Mouse (Mus musculus): ENCODE measurements around the gene Smok3a. TPM values are rescaled to one million over a fixed set of nuclear protein-coding genes. Genes with fewer than 3 reads are reported as not detected.

Gene Smok3a
- total RNA-seq, 2 experiments from 2014 or later: not detected

Other genes with a start within 250 kb of the Smok3a start
- gene Ppp1r35, start 242.4 kb upstream of the Smok3a start, total RNA-seq (2021): 10 to 100 TPM; 14.5 to 15.8 TPM
- 10 to 100 TPM; 25.0 to 34.2 TPM for gene Mepce, start 233.6 kb upstream of the Smok3a start, total RNA-seq (2021)
- gene Zcwpw1, start 233.5 kb upstream of the Smok3a start, total RNA-seq (2021): 1 to 10 TPM; 4.3 to 5.6 TPM
- 1 to 10 TPM; 1.7 to 2.4 TPM for gene Pilra, start 185.0 kb upstream of the Smok3a start, total RNA-seq (2021)
- gene Pilrb1, start 163.2 kb upstream of the Smok3a start, total RNA-seq (2021): under 1 TPM; 0.59 to 0.98 TPM
- gene Pilrb2, start 149.4 kb upstream of the Smok3a start, total RNA-seq (2021): 1 to 10 TPM in 1 of 2 experiments, under 1 TPM in 1; 0.69 to 1.1 TPM
- gene Cyp3a13, start 99.6 kb upstream of the Smok3a start, total RNA-seq (2021): under 1 TPM in 1 of 2 experiments, not detected in 1; 0.10 TPM
- gene Gjc3, start 58.2 kb upstream of the Smok3a start, total RNA-seq (2021): 10 to 100 TPM in 1 of 2 experiments, 1 to 10 TPM in 1; 8.1 to 10.3 TPM
- gene Azgp1, start 39.7 kb upstream of the Smok3a start, total RNA-seq (2021): 1 to 10 TPM in 1 of 2 experiments, under 1 TPM in 1; 0.37 to 1.2 TPM
- not detected for gene Smok3b, start 168 bp downstream of the Smok3a start, total RNA-seq (2021)
- gene Smok3c, start 31.9 kb downstream of the Smok3a start, total RNA-seq (2021): not detected
- 10 to 100 TPM; 18.7 to 19.4 TPM for gene Zkscan1, start 63.8 kb downstream of the Smok3a start, total RNA-seq (2021)
- 10 to 100 TPM; 19.6 to 23.0 TPM for gene Zscan21, start 95.6 kb downstream of the Smok3a start, total RNA-seq (2021)
- 10 to 100 TPM in 1 of 2 experiments, 1 to 10 TPM in 1; 9.9 to 10.3 TPM for gene Zfp113, start 134.5 kb downstream of the Smok3a start, total RNA-seq (2021)
- gene Cops6, start 139.8 kb downstream of the Smok3a start, total RNA-seq (2021): 100 to 1,000 TPM; 141 to 142 TPM
- gene Ap4m1, start 150.7 kb downstream of the Smok3a start, total RNA-seq (2021): 10 to 100 TPM; 22.1 to 24.1 TPM
- gene Mcm7, start 151.2 kb downstream of the Smok3a start, total RNA-seq (2021): 10 to 100 TPM; 48.6 to 51.9 TPM
- 10 to 100 TPM; 31.0 to 33.6 TPM for gene Taf6, start 166.2 kb downstream of the Smok3a start, total RNA-seq (2021)
- gene Cnpy4, start 166.2 kb downstream of the Smok3a start, total RNA-seq (2021): 10 to 100 TPM; 18.9 to 19.9 TPM
- 1 to 10 TPM; 5.6 to 5.7 TPM for gene Mblac1, start 173.1 kb downstream of the Smok3a start, total RNA-seq (2021)
- gene Nxpe5, start 204.6 kb downstream of the Smok3a start, total RNA-seq (2021): 1 to 10 TPM; 2.3 to 2.4 TPM
- 10 to 100 TPM; 52.9 to 54.9 TPM for gene Lamtor4, start 234.2 kb downstream of the Smok3a start, total RNA-seq (2021)
- gene BC037034, start 242.8 kb downstream of the Smok3a start, total RNA-seq (2021): 1 to 10 TPM; 8.0 to 9.5 TPM